Mouse (Mus musculus) left cerebral cortex, adult 2 months (tissue): ENCODE data around the gene Mt2. TPM values are rescaled to one million over a fixed set of nuclear protein-coding genes. Genes with fewer than 3 reads are reported as not detected.

ENCODE experiments used
- DNase-seq, 2 experiments: peaks; one replicate each; pipeline ENCODE4 v3.0.0; 2021 to 2022; ENCODE audit warnings: low spot score in 2 of 2, mixed read lengths in 1 of 2; ENCODE audit errors: extremely low spot score in 1 of 2
- H3K27ac ChIP-seq: fragments of 200-600 bp; 2 replicates; pipeline ENCODE4 v1.8.1; 2022
- H3K4me3 ChIP-seq: fragments of 200-600 bp; 2 replicates; pipeline ENCODE4 v1.8.1; 2022
- CTCF ChIP-seq: fragments of 200-600 bp; IDR thresholded peaks from 2 replicates; pipeline ENCODE4 v1.8.1; 2022; ENCODE audit warnings: antibody characterized with exemption, mild to moderate bottlenecking, moderate library complexity
- intact Hi-C: fragments of 180-260 bp; cut with DNase I; formaldehyde crosslinking; loops from one replicate; pipeline ENCODE4 v1.15.1; 2025
- total RNA-seq, 2 experiments: library from RNA; stranded (reverse); gene quantifications; 2 replicates each; pipeline ENCODE4 v1.2.3; 2021

The Mt2 gene
- total RNA-seq, 2 experiments from 2014 or later: 384 to 423 TPM

DNA sequence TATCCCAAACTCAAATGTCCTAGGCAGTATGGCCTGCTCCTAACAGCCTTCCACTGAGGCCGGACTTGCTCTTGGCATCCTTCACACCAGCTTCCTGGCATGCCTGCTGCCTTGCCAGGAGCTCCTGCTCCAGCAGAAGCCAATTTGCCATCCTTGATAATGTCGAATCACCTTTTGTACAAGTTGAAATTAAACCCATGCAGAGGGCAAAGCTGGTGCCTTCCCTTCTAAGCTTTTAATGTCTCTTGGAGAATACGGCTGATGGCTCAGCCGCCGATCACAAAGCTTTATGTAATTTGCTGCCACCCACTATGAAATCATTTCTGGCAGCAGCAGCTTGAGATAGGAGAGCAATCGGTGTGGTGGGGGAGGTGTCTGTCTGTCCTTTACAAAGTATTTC is 37.2 kb downstream of the Mt2 start:
- peak overlapping the region; percentile 90 for H3K27ac ChIP-seq
- H3K4me3 ChIP-seq: no peak overlapping the region

DNA sequence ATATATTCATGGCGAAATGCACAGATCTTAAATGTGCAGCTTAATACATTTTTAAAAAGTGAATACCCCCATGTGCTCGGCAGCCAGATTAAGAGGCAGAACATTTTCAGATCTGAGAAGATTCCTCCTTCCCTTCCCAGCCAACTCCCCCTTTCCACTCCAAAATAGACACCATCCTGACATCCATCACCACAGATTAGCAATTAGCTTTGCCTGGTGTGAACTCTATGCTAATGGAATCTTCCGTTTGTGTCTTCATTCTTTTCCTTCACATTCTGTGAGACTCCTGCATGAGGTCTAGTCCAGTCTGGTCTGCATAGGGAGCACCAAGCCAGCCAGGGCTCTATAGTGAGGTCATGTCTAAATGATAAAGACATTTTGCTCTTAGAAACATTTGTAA is 37.8 kb downstream of the Mt2 start:
- Histone ChIP-seq H3K27ac (peak overlapping the region; percentile 90), H3K4me3 (no peak overlapping the region)
- no peak for DNase-seq
- intact Hi-C loops: loop anchor here (2.0 kb wide), 1 partner anchor 57 kb away; no protein-coding TSS in a partner anchor
- TF ChIP-seq CTCF: no peak

More for the DNA sequence above, 37.2 kb downstream of the Mt2 start:
- intact Hi-C loops: loop anchor here (2.0 to 10.0 kb wide), 2 partner anchors 57 to 395 kb away; no protein-coding TSS in a partner anchor
- TF ChIP-seq CTCF: no peak
- DNase-seq: peak in 1 of 2 experiments; percentile 56

DNA sequence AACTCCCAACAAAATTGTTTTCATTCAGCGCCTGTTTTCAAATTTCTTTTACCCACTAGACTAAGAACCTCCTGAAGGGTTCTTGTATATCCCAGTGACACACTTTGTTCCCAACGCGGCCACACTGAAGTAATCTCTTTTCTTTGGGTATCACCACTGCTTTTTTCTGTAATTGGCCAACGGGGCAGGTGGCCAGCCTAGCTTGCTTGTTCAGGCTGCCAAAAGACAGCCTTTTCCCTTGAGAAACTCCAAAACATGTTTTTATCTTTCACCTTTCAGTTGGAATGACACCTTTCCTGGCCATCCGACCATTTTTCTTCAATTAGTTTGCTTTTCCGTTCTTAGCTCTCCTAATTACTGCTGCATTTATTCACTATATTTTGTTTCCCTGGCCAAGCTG is 41.4 kb downstream of the Mt2 start:
- DNase-seq: no peak
- Histone ChIP-seq H3K4me3 (peak overlapping the region; percentile 92), H3K27ac (peak overlapping the region; percentile 47)
- TF ChIP-seq CTCF: no peak
- intact Hi-C loops: no loop called here

DNA sequence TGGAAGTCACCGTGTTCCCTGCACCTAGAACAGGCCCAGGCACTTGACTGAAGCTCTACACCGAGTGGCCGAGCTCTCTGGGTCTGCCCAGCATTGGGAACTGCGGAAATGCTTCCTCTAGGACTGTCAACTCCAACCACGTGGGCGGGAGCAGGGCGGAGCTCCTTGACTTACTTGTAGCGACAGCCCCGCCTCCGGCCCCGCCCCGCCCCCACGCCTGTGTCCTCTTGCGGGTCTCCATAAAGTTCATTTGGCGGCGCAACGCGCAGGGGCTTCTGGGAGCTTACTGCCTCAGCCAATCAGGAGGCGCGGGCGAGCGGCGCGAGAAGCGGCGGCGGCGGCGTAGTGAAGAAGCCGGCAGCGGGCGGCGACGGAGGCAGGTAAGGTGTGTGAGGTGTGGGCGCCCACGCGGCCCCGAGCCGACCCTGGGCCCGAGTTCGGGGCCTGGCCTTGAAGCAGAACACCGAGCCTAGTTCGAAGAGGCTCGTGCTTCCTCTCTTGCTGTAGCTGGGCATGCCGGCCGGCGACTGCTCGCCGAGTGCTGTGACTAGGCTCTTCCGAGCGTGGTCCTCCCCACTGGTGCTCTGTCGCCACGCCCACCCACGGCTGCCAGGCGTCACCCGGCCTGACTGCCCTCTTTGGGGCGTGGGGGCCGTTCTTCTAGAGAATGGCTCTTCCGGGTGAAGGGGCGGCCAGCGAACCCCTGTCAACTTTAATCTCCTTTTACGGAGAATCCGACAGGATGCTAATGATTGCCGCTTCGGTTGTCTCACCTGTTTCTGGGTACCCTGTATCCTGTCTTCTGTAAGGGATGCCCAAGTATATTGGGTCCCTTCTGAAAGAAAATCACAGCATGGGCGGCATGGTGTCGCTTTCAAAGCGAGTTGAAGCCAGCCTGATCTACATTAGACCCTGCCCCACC is 42.0 kb downstream of the Mt2 start, which contains the start of gene Nup93:
Gene Nup93 (plus strand): TSS at position 313 of the 922 bp plus-strand sequence.
- intact Hi-C loops: no loop called here
- no peak; the same call in none of the 2 replicates for TF ChIP-seq CTCF
- peak within 1 kb of the TSS; percentile 92 for H3K4me3 ChIP-seq
- DNase-seq: peak; percentile 97 to 98
- peak within 1 kb of the TSS; percentile 77 for H3K27ac ChIP-seq

Other genes with a start within 250 kb of the Mt2 start
- gene Amfr, start 159.8 kb upstream of the Mt2 start, total RNA-seq: 100 to 1,000 TPM; 114 to 118 TPM
- 10 to 100 TPM; 46.3 to 51.4 TPM for gene Nudt21, start 135.6 kb upstream of the Mt2 start, total RNA-seq
- gene Ogfod1, start 135.5 kb upstream of the Mt2 start, total RNA-seq: 100 to 1,000 TPM in 1 of 2 experiments, 10 to 100 TPM in 1; 99.2 to 104 TPM
- gene Bbs2, start 73.7 kb upstream of the Mt2 start, total RNA-seq: 10 to 100 TPM; 30.7 to 35.9 TPM
- not detected for gene Mt4, start 35.5 kb upstream of the Mt2 start, total RNA-seq
- gene Mt3, start 20.1 kb upstream of the Mt2 start, total RNA-seq: 100 to 1,000 TPM; 848 to 875 TPM
- 100 to 1,000 TPM; 490 to 507 TPM for gene Mt1, start 6.4 kb downstream of the Mt2 start, total RNA-seq
- 10 to 100 TPM; 48.7 to 51.4 TPM for gene Nup93, start 41.9 kb downstream of the Mt2 start, total RNA-seq
- gene Slc12a3, start 156.5 kb downstream of the Mt2 start, total RNA-seq: under 1 TPM; 0.29 to 0.68 TPM
- 10 to 100 TPM; 68.3 to 78.2 TPM for gene Herpud1, start 213.8 kb downstream of the Mt2 start, total RNA-seq